Mouse (Mus musculus): Measurements from ENCODE around the gene Glb1l. TPM values are rescaled to one million over a fixed set of nuclear protein-coding genes. Genes with fewer than 3 reads are reported as not detected.

The Glb1l gene
- total and polyA plus RNA-seq, 3 experiments: 2.4 to 10.8 (median 3.6) TPM

- Histone ChIP-seq H3K27me3 (replicated peaks) (peaks cover 6% of the 10 kb centered on the region), H3K4me1 (ENCODE audit: control insufficient read depth in 1 of 2, insufficient read depth in 2 of 2) (peaks cover 11 to 31% of the 10 kb centered on the region in 2 experiments), H3K36me3 (replicated peaks in 1 of 2; ENCODE audit: control insufficient read depth in 1 of 2, insufficient read depth in 1 of 2, low read length in 1 of 2) (no peaks in the 10 kb centered on the region), H3K9ac (ENCODE audit: insufficient read depth, low read depth) (no peak overlapping the region), H3K79me2 (replicated peaks; ENCODE audit: control insufficient read depth, extremely low read depth, insufficient read depth, poor library complexity, severe bottlenecking) (no peaks in the 10 kb centered on the region), H3K9me3 (replicated peaks; ENCODE audit: low read length) (no peaks in the 10 kb centered on the region), H3K27ac (ENCODE audit: insufficient read depth, low read depth) (no peak overlapping the region), H3K4me3 (replicated peaks in 1 of 3; ENCODE audit: low read depth in 2 of 3, low read length in 2 of 3, poor library complexity in 1 of 3) (no peak overlapping the region), H3K4me2 (ENCODE audit: insufficient read depth, low read depth, poor library complexity, severe bottlenecking) (no peak overlapping the region)
- in situ Hi-C loops (cut with MboI; ENCODE audit: low pct_ligation_motif_present, low pct_unique_long_range_greater_than_20kb, low sequenced_read_pairs) (no loop called here), dilution Hi-C loops (cut with MboI; ENCODE audit: extremely low pct_ligation_motif_present, extremely low pct_unique_long_range_greater_than_20kb, low sequenced_read_pairs) (no loop called here)
- no peak for TF ChIP-seq RCOR1 (conservative IDR thresholded peaks at IDR 0.05; ENCODE audit: low read depth, low read length)
- TF ChIP-seq ZKSCAN1 (IDR thresholded peaks at IDR 0.05; ENCODE audit: borderline replicate concordance, low read depth, low read length): no peak
- TF ChIP-seq POLR2AphosphoS2 (IDR thresholded peaks at IDR 0.05; ENCODE audit: low read depth, low read length): no peak
- no peak for TF ChIP-seq USF2 (conservative IDR thresholded peaks at IDR 0.05; ENCODE audit: low read depth, low read length)
- TF ChIP-seq MYC (IDR thresholded peaks at IDR 0.05; ENCODE audit: low read depth, low read length): no peak
- no peak for DNase-seq (ENCODE audit: extremely low read depth)
Measured at GRCm38 (mm10) chr1:75231224-75231623, 20.6 kb upstream of the Glb1l start.

GRCm38 (mm10) chr1:75230335-75230994 is 19.9 kb upstream of the Glb1l start:
- Histone ChIP-seq H3K36me3 (replicated peaks in 1 of 2; ENCODE audit: control insufficient read depth in 1 of 2, insufficient read depth in 1 of 2, low read length in 1 of 2) (no peaks in the 10 kb centered on the region), H3K4me3 (replicated peaks in 1 of 3; ENCODE audit: low read depth in 2 of 3, low read length in 2 of 3, poor library complexity in 1 of 3) (no peak overlapping the region), H3K27me3 (replicated peaks) (peaks cover 6% of the 10 kb centered on the region), H3K4me2 (ENCODE audit: insufficient read depth, low read depth, poor library complexity, severe bottlenecking) (no peak overlapping the region), H3K79me2 (replicated peaks; ENCODE audit: control insufficient read depth, extremely low read depth, insufficient read depth, poor library complexity, severe bottlenecking) (no peaks in the 10 kb centered on the region), H3K27ac (ENCODE audit: insufficient read depth, low read depth) (no peak overlapping the region), H3K9ac (ENCODE audit: insufficient read depth, low read depth) (no peak overlapping the region), H3K4me1 (ENCODE audit: control insufficient read depth in 1 of 2, insufficient read depth in 2 of 2) (peaks cover 12 to 29% of the 10 kb centered on the region in 2 experiments), H3K9me3 (replicated peaks; ENCODE audit: low read length) (no peaks in the 10 kb centered on the region)
- dilution Hi-C loops (cut with MboI; ENCODE audit: extremely low pct_ligation_motif_present, extremely low pct_unique_long_range_greater_than_20kb, low sequenced_read_pairs) (no loop called here), in situ Hi-C loops (cut with MboI; ENCODE audit: low pct_ligation_motif_present, low pct_unique_long_range_greater_than_20kb, low sequenced_read_pairs) (no loop called here)
- TF ChIP-seq HCFC1 (IDR thresholded peaks at IDR 0.05; ENCODE audit: low read depth, low read length) (no peak), RAD21 (IDR thresholded peaks at IDR 0.05; ENCODE audit: low read depth, low read length) (no peak), MAX (IDR thresholded peaks at IDR 0.05; ENCODE audit: low read length) (no peak), MXI1 (IDR thresholded peaks at IDR 0.05; ENCODE audit: low read depth, low read length) (no peak), E2F4 (IDR thresholded peaks at IDR 0.05; ENCODE audit: insufficient replicate concordance, low read depth, low read length) (no peak), IRF4 (IDR thresholded peaks at IDR 0.05; ENCODE audit: low read depth, low read length) (no peak), MAFK (IDR thresholded peaks at IDR 0.05; ENCODE audit: insufficient replicate concordance, low read length) (no peak), GABPA (IDR thresholded peaks at IDR 0.05; ENCODE audit: insufficient replicate concordance, low read depth, low read length) (no peak), SMC3 (IDR thresholded peaks at IDR 0.05; ENCODE audit: low read depth, low read length) (no peak), NRF1 (IDR thresholded peaks at IDR 0.05; ENCODE audit: low read depth, low read length) (no peak), JUND (conservative IDR thresholded peaks at IDR 0.05; ENCODE audit: low read depth, low read length) (no peak), NELFE (IDR thresholded peaks at IDR 0.05; ENCODE audit: low read depth, low read length) (no peak), POLR2A (IDR thresholded peaks at IDR 0.05; ENCODE audit: low read depth, low read length) (no peak), ELF1 (IDR thresholded peaks at IDR 0.05; ENCODE audit: low read depth, low read length) (no peak), MEF2A (IDR thresholded peaks at IDR 0.05; ENCODE audit: borderline replicate concordance, low read depth, low read length) (no peak), MAZ (IDR thresholded peaks at IDR 0.05; ENCODE audit: low read depth, low read length) (no peak), RCOR1 (conservative IDR thresholded peaks at IDR 0.05; ENCODE audit: low read depth, low read length) (no peak), ZC3H11A (IDR thresholded peaks at IDR 0.05; ENCODE audit: low read depth, low read length) (no peak), TCF12 (IDR thresholded peaks at IDR 0.05; ENCODE audit: low read depth, low read length) (no peak), ETS1 (conservative IDR thresholded peaks at IDR 0.05; ENCODE audit: low read depth, low read length) (no peak)
- DNase-seq (ENCODE audit: extremely low read depth): no peak
